Mouse (Mus musculus): ENCODE data around the gene Prx.

DNA sequence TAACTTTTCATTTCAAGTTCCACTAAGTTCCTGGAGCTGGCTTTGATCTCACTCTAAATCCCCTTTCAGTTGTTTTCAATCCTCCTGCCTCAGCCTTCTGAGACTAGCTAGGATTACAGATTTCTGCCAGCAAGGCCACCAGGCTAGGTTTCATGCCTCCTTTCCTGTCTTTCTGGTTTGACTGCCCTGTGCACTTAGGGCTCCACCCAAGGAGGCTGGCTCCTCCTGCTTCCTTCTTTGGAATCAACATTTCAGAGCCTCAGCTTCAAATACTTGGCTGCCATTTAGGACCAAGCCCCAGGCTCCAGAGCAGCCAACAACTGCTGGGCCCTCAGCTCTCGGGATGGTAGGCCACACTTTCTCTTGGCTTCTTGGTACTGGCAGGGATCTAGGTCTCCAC, 21.5 kb downstream of the Prx start:
- no peak for TF ChIP-seq CTCF (IDR thresholded peaks at IDR 0.05; ENCODE audit: low read depth, low read length)
- no peak for TF ChIP-seq POLR2A (IDR thresholded peaks at IDR 0.05; ENCODE audit: borderline replicate concordance, low read depth, low read length)
